Mouse (Mus musculus) lung, embryonic 14.5 days (tissue): ENCODE data around the gene Gm20388. TPM values are rescaled to one million over a fixed set of nuclear protein-coding genes. Genes with fewer than 3 reads are reported as not detected.
A peak's percentile ranks its signal among the peaks of the same experiment; 100 is the strongest.

Experiments used
- ATAC-seq: fragments of 200-750 bp; cut with Nextera tagmentation; 2 replicates; pipeline ENCODE4 v1.8.0; 2017; ENCODE audit warnings: mild to moderate bottlenecking, moderate TSS enrichment, moderate library complexity; ENCODE audit not compliant: insufficient read depth
- DNase-seq: peaks from one replicate; pipeline ENCODE4 v3.0.0-alpha.2; 2015
- H3K27ac ChIP-seq: fragments of 300-500 bp; sonication (generic); 2 replicates; pipeline ENCODE4 v1.5.1; 2014; ENCODE audit warnings: low read depth, mild to moderate bottlenecking, moderate library complexity
- H3K27me3 ChIP-seq: fragments of 300-500 bp; sonication (generic); 2 replicates; pipeline ENCODE4 v1.6.1; 2014; ENCODE audit warnings: low read length, control low read depth; ENCODE audit not compliant: insufficient read depth
- H3K36me3 ChIP-seq: fragments of 300-500 bp; sonication (generic); 2 replicates; pipeline ENCODE4 v1.6.1; 2014; ENCODE audit warnings: control low read depth; ENCODE audit not compliant: insufficient read depth
- H3K4me1 ChIP-seq: fragments of 300-500 bp; sonication (generic); 2 replicates; pipeline ENCODE4 v1.6.1; 2014; ENCODE audit warnings: antibody characterized with exemption, control low read depth; ENCODE audit not compliant: insufficient read depth
- H3K4me2 ChIP-seq: fragments of 300-500 bp; sonication (generic); 2 replicates; pipeline ENCODE4 v1.6.1; 2014; ENCODE audit warnings: mild to moderate bottlenecking
- H3K4me3 ChIP-seq: fragments of 300-500 bp; sonication (generic); 2 replicates; pipeline ENCODE4 v1.5.1; 2014; ENCODE audit warnings: low read depth, low read length
- H3K9ac ChIP-seq: fragments of 300-500 bp; sonication (generic); 2 replicates; pipeline ENCODE4 v1.6.1; 2014
- H3K9me3 ChIP-seq: fragments of 300-500 bp; sonication (generic); 2 replicates; pipeline ENCODE4 v1.6.1; 2016; ENCODE audit warnings: low read depth, low read length, control low read depth
- CTCF ChIP-seq: IDR thresholded peaks from 2 replicates; pipeline ENCODE4 v1.5.1; 2016; ENCODE audit warnings: antibody characterized with exemption, low read depth
- WGBS: fragments of 180-500 bp; shearing (Covaris S2); extraction: QIAGEN DNeasy Blood & Tissue Kit; methylation state at CpG from one replicate; pipeline ENCODE4 v1.1.7; 2014; 5-methylcytosine and 5-hydroxymethylcytosine counted together
- polyA plus RNA-seq: library from polyadenylated mRNA; unstranded; fragments of >200 nt; fragmentation: Nextera tagmentation; extraction: Ambion mirVana; gene quantifications from 2 replicates; pipeline ENCODE4 v1.2.1, GENCODE M21; 2014

Gm20388 gene
- polyA plus RNA-seq, 1 experiment from 2014 or later, result not detected

DNA sequence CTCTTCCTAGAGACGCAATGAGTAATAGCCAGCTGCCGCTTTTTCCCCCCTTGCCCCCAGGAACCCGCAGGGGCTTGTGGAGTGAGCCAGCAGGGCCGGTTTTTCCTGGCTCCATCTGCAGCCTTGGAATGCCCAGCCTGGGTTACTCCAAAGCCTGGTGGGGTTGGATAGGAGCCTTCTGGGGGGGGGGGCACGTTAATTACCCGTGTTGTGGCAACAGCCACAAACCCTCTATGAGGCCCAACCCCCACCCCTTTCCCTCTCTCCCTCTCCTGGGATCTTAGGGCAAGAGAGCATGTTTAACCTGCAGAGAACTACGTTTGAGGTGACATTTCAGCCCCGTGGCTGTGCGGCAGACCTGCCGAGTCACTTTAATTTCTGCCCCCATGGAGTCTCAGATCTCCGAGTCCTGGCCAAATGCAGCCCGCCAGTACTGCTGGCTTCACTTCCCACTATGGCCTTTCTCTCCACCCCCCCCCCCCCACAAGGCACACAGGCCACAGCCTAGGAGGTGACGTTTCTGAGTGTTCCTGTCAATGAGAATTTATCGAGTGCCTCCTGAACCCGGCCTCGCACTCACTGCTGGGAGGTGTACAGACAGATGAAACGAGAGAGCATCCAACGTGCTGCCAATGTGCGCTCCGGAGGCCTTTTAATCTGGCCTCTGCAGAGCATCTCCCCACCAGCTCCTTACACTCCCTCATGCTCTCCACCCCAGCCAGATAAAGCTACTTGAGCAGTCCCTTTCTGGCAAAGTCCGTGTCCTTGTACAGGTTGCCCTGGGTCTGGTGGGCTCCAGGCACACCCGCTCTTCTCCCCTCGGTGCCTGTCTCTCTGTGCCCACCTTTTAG lies 629.4 kb downstream of the Gm20388 start:
- peak overlapping the region; percentile 71 for H3K9ac ChIP-seq
- DNase-seq, result peak; percentile 44
- 28% methylated on average over 23 of the region's 23 CpGs for WGBS
- peaks cover 39% of the 10 kb centered on the region for H3K4me1 ChIP-seq
- H3K4me2 ChIP-seq, result peak overlapping the region; percentile 99
- 0 out of 2 replicates have a peak, but pooled peaks cover 2% of the 10 kb centered on the region for H3K27me3 ChIP-seq
- no peaks in the 10 kb centered on the region for H3K9me3 ChIP-seq
- H3K36me3 ChIP-seq, result no peaks in the 10 kb centered on the region
- peak overlapping the region; percentile 95 for H3K27ac ChIP-seq
- TF ChIP-seq CTCF, result no peak
- no peak for ATAC-seq
- peak overlapping the region; percentile 61 for H3K4me3 ChIP-seq

DNA sequence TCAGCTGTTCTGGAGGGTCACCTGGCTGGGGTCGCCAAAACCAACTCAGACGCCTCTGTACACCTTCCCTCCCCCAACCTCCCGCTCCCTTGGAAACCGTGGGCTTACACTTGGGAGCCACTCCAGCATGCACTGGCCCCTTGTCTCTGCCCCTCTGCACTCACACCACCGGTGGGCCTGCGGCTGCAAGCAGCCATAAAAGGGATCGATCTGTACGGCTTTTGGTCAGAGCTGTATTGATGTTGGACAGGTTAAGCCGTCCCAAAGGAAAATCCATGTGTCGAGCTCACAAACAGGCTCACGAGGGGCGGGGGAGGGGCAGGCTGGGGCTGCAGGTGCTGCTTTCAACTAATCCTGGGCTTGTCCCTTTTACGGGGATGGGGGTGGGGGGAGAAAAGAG lies 632.4 kb downstream of the Gm20388 start:
- no peaks in the 10 kb centered on the region for H3K9me3 ChIP-seq
- DNase-seq (no peak), ATAC-seq (no peak)
- H3K4me3 ChIP-seq, result no peak overlapping the region
- H3K27ac ChIP-seq, result no peak overlapping the region
- TF ChIP-seq CTCF, result no peak
- H3K4me2 ChIP-seq, result peak overlapping the region; percentile 23; the same call in 1 of the 2 replicates
- no peaks in the 10 kb centered on the region for H3K27me3 ChIP-seq
- no peaks in the 10 kb centered on the region for H3K36me3 ChIP-seq
- H3K4me1 ChIP-seq, result peaks cover 35% of the 10 kb centered on the region
- 29% methylated on average over 13 of the region's 13 CpGs for WGBS
- H3K9ac ChIP-seq, result no peak overlapping the region

DNA sequence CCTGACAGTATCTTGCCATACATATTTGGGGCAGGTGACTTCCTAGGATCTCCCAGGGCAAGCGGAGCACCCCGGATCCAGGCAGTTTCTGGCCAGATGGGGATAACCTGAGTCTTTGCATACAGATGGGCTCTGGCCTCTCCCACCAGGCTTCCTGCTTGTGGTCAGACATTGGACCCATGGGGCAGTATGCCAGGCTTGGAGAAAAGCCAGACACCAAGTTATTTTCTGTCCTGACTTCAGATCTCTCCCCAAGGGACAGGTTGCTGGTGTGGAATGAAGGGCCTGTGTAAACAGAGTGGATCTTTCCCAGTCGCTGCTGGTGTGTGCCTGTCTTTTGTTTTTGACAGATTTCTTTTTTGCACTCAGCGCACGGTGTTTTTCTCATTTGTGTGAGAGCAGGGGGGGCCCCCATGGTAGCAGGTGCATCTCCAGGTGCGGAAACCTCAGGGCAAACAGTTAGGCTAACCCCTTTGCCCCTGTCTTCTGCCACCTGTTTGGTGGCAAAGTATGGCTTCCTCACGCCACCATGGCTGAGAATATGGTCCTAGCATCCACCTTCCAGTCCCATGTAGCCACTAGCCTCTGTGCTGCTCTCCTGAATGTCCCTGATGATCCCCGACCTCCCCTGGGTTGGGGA lies 632.9 kb downstream of the Gm20388 start:
- H3K4me3 ChIP-seq, result no peak overlapping the region
- no peaks in the 10 kb centered on the region for H3K27me3 ChIP-seq
- no peak overlapping the region; the same call in 1 of the 2 replicates for H3K27ac ChIP-seq
- DNase-seq, result no peak
- 58% methylated on average over 8 of the region's 8 CpGs for WGBS
- TF ChIP-seq CTCF, result no peak
- H3K36me3 ChIP-seq, result no peaks in the 10 kb centered on the region
- H3K4me2 ChIP-seq, result no peak overlapping the region
- no peak overlapping the region for H3K9ac ChIP-seq
- peaks cover 37% of the 10 kb centered on the region for H3K4me1 ChIP-seq
- H3K9me3 ChIP-seq, result no peaks in the 10 kb centered on the region
- no peak for ATAC-seq

DNA sequence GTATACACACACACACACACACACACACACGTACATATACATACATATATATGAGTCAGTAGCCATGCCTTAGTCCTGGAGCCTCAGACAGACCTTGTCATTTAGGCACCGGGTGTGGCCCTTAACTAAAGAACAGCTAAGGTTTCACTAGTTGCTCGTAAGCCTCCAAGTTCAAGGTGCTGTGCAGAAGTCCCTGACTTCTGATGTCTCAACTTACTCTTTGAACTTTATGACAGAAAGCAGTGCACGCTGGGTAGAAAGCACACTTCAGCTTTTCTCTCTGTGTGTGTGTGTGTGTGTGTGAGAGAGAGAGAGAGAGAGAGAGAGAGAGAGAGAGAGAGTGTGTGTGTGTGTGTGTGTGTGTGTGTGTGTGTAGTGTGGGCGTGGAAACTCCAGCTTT lies 633.5 kb downstream of the Gm20388 start:
- H3K4me1 ChIP-seq, result peaks cover 35% of the 10 kb centered on the region
- ATAC-seq (no peak), DNase-seq (no peak)
- no peaks in the 10 kb centered on the region for H3K36me3 ChIP-seq
- no peak overlapping the region for H3K4me3 ChIP-seq
- no peaks in the 10 kb centered on the region for H3K27me3 ChIP-seq
- no peak for TF ChIP-seq CTCF
- H3K4me2 ChIP-seq, result no peak overlapping the region
- H3K27ac ChIP-seq, result no peak overlapping the region
- no peak overlapping the region for H3K9ac ChIP-seq
- H3K9me3 ChIP-seq, result no peaks in the 10 kb centered on the region
- 87% methylated on average over 5 of the region's 5 CpGs for WGBS

DNA sequence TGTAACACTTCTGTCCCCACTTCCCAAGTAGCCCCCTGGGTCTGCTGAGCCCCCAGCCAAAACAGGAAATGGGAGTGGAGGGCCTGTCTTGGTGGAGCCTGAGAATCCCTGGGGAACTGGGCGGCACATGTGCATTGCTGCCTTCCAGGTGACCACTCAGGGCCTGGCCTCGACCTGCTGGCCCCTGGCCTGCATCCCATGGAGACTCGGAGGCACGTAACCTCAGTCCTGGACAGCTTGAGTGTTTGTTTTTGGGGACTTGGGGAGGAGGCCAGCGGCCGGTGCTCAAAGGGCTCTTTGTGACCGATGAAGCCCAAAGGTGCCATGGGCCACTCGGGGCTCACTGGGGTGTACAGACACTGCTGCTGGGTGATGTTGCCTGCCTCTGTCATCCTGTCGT lies 636.9 kb downstream of the Gm20388 start:
- ATAC-seq (no peak), DNase-seq (no peak)
- no peak for TF ChIP-seq CTCF
- H3K4me1 ChIP-seq, result peaks cover 36% of the 10 kb centered on the region
- H3K27me3 ChIP-seq, result no peaks in the 10 kb centered on the region
- no peak overlapping the region for H3K4me3 ChIP-seq
- H3K36me3 ChIP-seq, result no peaks in the 10 kb centered on the region
- no peak overlapping the region for H3K4me2 ChIP-seq
- H3K9ac ChIP-seq, result no peak overlapping the region
- no peak overlapping the region for H3K27ac ChIP-seq
- H3K9me3 ChIP-seq, result no peaks in the 10 kb centered on the region
- WGBS, result 51% methylated on average over 9 of the region's 9 CpGs

DNA sequence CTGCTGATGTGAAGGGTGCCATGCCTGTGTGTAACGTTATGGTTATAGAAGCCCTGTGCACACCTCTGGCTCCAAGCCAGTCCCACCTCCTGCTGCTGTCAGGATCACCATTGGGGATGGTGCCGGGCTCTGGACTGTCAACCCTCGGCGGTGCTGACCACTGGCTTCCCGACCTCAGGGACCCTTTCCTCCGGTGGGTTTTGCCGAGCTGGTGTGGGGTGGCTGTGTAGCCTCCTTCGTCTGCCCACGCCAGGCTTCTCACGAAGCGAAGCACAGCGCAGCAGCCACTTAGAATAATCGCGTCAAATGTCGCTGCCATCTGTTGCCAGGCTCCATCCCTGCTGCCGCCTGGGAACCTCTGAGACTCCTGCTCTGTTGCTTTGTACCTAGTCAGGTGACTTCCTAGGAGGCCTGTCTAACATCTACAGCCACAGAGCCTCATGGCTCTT lies 637.7 kb downstream of the Gm20388 start:
- H3K27ac ChIP-seq, result no peak overlapping the region
- H3K9me3 ChIP-seq, result no peaks in the 10 kb centered on the region
- H3K4me2 ChIP-seq, result no peak overlapping the region
- no peaks in the 10 kb centered on the region for H3K36me3 ChIP-seq
- no peak overlapping the region for H3K9ac ChIP-seq
- no peaks in the 10 kb centered on the region for H3K27me3 ChIP-seq
- DNase-seq (no peak), ATAC-seq (peak; percentile 2; the same call in 1 of the 2 replicates)
- no peak overlapping the region for H3K4me3 ChIP-seq
- no peak for TF ChIP-seq CTCF
- WGBS, result 55% methylated on average over 16 of the region's 16 CpGs
- peaks cover 34% of the 10 kb centered on the region for H3K4me1 ChIP-seq

DNA sequence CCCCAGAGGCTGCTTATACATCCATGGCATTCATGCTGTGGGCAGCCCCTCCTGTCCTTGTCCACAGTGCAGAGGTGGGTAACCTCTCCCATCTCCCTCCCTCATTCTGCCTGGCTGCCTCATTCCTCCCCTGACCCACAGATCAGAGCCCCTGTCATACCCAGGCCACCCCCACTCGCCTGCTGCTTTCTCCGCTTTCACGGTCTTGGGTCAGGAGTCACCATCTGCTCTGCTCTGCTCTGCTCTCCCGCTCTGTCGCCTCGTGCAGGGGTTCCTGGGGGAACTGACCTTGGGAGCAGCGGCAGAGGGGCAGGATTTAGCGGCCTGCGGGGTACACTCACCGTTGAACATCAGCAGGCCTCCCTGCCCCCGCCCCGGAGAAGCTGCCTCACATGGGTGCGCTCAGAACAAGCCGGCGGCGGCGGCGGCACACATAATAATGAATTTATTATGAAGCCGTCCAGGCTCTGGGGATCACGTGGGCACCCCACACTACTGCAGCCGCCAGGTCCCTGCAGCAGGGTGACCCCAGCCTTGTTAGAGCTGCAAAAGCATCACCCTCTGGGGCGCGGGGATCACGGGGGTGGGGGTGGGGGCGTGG lies 638.8 kb downstream of the Gm20388 start:
- WGBS, result 16% methylated on average over 25 of the region's 25 CpGs
- Histone ChIP-seq H3K27me3 (no peaks in the 10 kb centered on the region), H3K36me3 (0 out of 2 replicates have a peak, but pooled peaks cover 3% of the 10 kb centered on the region), H3K4me3 (no peak overlapping the region), H3K4me1 (peaks cover 31% of the 10 kb centered on the region), H3K9me3 (no peaks in the 10 kb centered on the region), H3K27ac (no peak overlapping the region; the same call in 1 of the 2 replicates), H3K4me2 (peak overlapping the region; percentile 39; the same call in 1 of the 2 replicates), H3K9ac (peak overlapping the region; percentile 40; the same call in 1 of the 2 replicates)
- ATAC-seq (peak; percentile 40), DNase-seq (peak; percentile 56)
- no peak for TF ChIP-seq CTCF
